Mouse (Mus musculus): ENCODE results near the gene Parl. TPM values are rescaled to one million over a fixed set of nuclear protein-coding genes. Genes with fewer than 3 reads are reported as not detected.

Gene Parl
- 100 to 1,000 TPM; 119 to 127 TPM for total RNA-seq (2023)

DNA sequence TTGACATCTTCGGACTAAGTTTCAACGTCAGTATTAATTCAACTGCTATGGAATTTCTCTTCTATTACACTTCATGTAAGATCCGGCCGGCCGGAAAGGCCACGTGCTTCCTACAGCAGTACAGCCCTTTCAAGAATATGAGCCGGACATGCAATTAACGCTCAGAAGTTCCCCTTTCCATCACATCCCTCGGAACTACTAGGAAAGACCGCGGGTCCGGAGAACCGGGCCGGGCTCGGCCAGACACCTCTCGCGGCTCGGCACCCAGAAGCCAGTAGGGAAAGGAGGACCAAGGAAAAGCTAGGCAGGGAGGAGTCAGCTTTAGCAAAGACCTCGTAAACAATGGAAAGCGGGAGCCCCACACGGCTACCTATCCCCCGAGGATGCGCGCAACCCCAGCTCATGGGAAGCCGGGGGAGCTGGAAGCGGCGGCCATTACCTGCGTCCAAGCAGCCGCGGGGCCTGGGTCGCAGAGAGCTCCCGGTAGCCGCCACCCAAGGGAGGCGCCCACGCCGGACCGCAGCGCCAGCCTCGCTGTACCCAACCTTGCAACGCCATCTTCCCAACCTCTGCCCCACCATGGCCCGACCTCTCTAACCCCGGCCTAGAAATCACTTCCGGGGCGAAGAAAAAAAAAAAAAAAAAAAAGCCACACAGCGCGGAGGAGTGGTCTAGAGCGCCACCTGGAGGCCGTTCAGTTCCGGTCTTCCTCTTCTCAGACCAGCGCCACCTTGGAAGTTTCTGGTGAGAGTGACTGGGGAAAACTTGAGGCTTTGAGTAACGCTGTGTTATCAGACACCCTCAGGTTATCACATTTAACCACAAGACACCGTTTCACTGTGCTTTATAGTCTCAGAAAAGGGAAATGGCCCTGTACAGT lies at the start of gene Parl:
Gene Parl, minus strand, starts transcription at position 618 of the 880 bp plus-strand sequence.

GRCm38 (mm10) chr16:20325286-20325685 lies 23.1 kb upstream of the Parl start, which contains the start of gene Cyp2ab1:
TSS of gene Cyp2ab1 (minus strand) at chr16:20325404.

GRCm38 (mm10) chr16:20240468-20241414 lies 61.4 kb downstream of the Parl start, which contains the start of gene Map6d1:
TSS of gene Map6d1 (minus strand) at chr16:20241358.

Other genes starting within 250 kb of the Parl start
- gene Klhl24, start 204.8 kb downstream of the Parl start, total RNA-seq (2023), result 100 to 1,000 TPM; 155 to 163 TPM
- gene Yeats2, start 161.3 kb downstream of the Parl start, total RNA-seq (2023), result 10 to 100 TPM; 28.9 to 38.0 TPM
- gene Map6d1, start 61.0 kb downstream of the Parl start, total RNA-seq (2023), result not detected
- gene Cyp2ab1, start 23.0 kb upstream of the Parl start, total RNA-seq (2023), result 10 to 100 TPM; 60.9 to 68.9 TPM
- gene Abcc5, start 124.0 kb upstream of the Parl start, total RNA-seq (2023), result 100 to 1,000 TPM; 156 to 177 TPM
- gene Eif2b5, start 196.4 kb upstream of the Parl start, total RNA-seq (2023), result 10 to 100 TPM; 20.2 to 25.5 TPM
- gene Dvl3, start 214.6 kb upstream of the Parl start, total RNA-seq (2023), result 10 to 100 TPM; 33.1 to 34.1 TPM
- 100 to 1,000 TPM; 199 to 201 TPM for gene Ap2m1, start 233.1 kb upstream of the Parl start, total RNA-seq (2023)
- gene Abcf3, start 246.2 kb upstream of the Parl start, total RNA-seq (2023), result 10 to 100 TPM; 52.3 to 62.4 TPM